Mouse (Mus musculus) liver, postnatal 0 days (tissue): ENCODE results near the gene Polr2i.
"Not testable (repeated sequence)": the region's sequence is repeated elsewhere in the genome, so short reads cannot be mapped to it uniquely, and the experiment has no call there.

Experiments used
- CTCF ChIP-seq: sonication (generic); IDR thresholded peaks from 2 replicates; pipeline ENCODE4 v1.5.1; 2016; ENCODE audit warnings: antibody characterized with exemption, low read depth
- EP300 ChIP-seq: IDR thresholded peaks from 2 replicates; pipeline ENCODE4 v1.6.1; 2016; ENCODE audit warnings: antibody characterized with exemption, low read depth, mild to moderate bottlenecking

- TF ChIP-seq CTCF, EP300: not testable (repeated sequence)
Observed at GRCm38 (mm10) chr7:30237374-30237773, 5.6 kb downstream of the Polr2i start.
